Mouse (Mus musculus) thymus, adult 18-20 months (tissue): ENCODE measurements around the gene Hist1h3i.
A peak's percentile ranks its signal among the peaks of the same experiment; 100 is the strongest.
"Not testable (repeated sequence)": the region's sequence is repeated elsewhere in the genome, so short reads cannot be mapped to it uniquely, and the experiment has no call there.

Source experiments
- DNase-seq, 2 experiments: peaks; one replicate each; pipeline ENCODE4 v3.0.0; 2022; ENCODE audit warnings: mixed read lengths in 2 of 2

Hist1h3i gene

GRCm38 (mm10) chr13:21782361-21783254 is 562 bp downstream of the Hist1h3i start:
- DNase-seq = peak in 1 of 2 experiments; percentile 46

GRCm38 (mm10) chr13:21781639-21782038 is 1.5 kb downstream of the Hist1h3i start:
- DNase-seq = no peak

GRCm38 (mm10) chr13:21781021-21781555 is 2.1 kb downstream of the Hist1h3i start:
- no peak for DNase-seq

- peak; percentile 62 to 76 for DNase-seq
Measured at GRCm38 (mm10) chr13:21779767-21780731, 3.1 kb downstream of the Hist1h3i start, which contains the start of gene Hist1h1b. Gene Hist1h1b (minus strand): TSS chr13:21780625.

GRCm38 (mm10) chr13:21778814-21779766 is 4.1 kb downstream of the Hist1h3i start:
- DNase-seq = peak; percentile 50 to 74

GRCm38 (mm10) chr13:21755707-21756106 is 27.5 kb downstream of the Hist1h3i start:
- no peak for DNase-seq

GRCm38 (mm10) chr13:21754294-21755001 is 28.7 kb downstream of the Hist1h3i start:
- DNase-seq = not testable (repeated sequence)

GRCm38 (mm10) chr13:21753524-21754285 is 29.5 kb downstream of the Hist1h3i start, which contains the start of the genes Hist1h2ak and Hist1h2bn:
Gene Hist1h2ak (minus strand): TSS chr13:21753827.
Gene Hist1h2bn (plus strand): TSS chr13:21754123.
- DNase-seq = peak; percentile 56 to 76

- no peak for DNase-seq
Measured at GRCm38 (mm10) chr13:21753051-21753523, 30.1 kb downstream of the Hist1h3i start.

- DNase-seq = no peak
Measured at GRCm38 (mm10) chr13:21752356-21752755, 30.8 kb downstream of the Hist1h3i start.

- DNase-seq = no peak
Measured at GRCm38 (mm10) chr13:21751827-21752226, 31.3 kb downstream of the Hist1h3i start.

- no peak for DNase-seq
Measured at GRCm38 (mm10) chr13:21751417-21751816, 31.8 kb downstream of the Hist1h3i start.

- DNase-seq = peak; percentile 88 to 94
Measured at GRCm38 (mm10) chr13:21750159-21751017, 32.8 kb downstream of the Hist1h3i start, which contains the start of gene Hist1h4k. Gene Hist1h4k (minus strand): TSS chr13:21750505.

GRCm38 (mm10) chr13:21749387-21750158 is 33.6 kb downstream of the Hist1h3i start:
- DNase-seq = no peak

GRCm38 (mm10) chr13:21745006-21745405 is 38.2 kb downstream of the Hist1h3i start:
- no peak for DNase-seq

- peak; percentile 66 to 76 for DNase-seq
Measured at GRCm38 (mm10) chr13:21734906-21735767, 48.0 kb downstream of the Hist1h3i start, which contains the start of gene Hist1h4j. Gene Hist1h4j (plus strand): TSS chr13:21735064.
